Mouse (Mus musculus) kidney, embryonic 14.5 days (tissue): Measurements from ENCODE around the gene Ppp1r1a. TPM values are rescaled to one million over a fixed set of nuclear protein-coding genes. Genes with fewer than 3 reads are reported as not detected.

Experiments
- ATAC-seq: fragments of 200-750 bp; cut with Nextera tagmentation; 2 replicates; pipeline ENCODE4 v1.8.0; 2017; ENCODE audit warnings: moderate number of reproducible peaks, mild to moderate bottlenecking, moderate TSS enrichment, moderate library complexity; ENCODE audit not compliant: low FRiP score, low TSS enrichment
- H3K27ac ChIP-seq: fragments of 300-500 bp; sonication (generic); 2 replicates; pipeline ENCODE4 v1.5.1; 2014; ENCODE audit warnings: low read depth, mild to moderate bottlenecking, low read length, moderate library complexity, mixed read lengths
- H3K27me3 ChIP-seq: fragments of 300-500 bp; sonication (generic); 2 replicates; pipeline ENCODE4 v1.6.1; 2014; ENCODE audit warnings: mild to moderate bottlenecking, low read length; ENCODE audit not compliant: control insufficient read depth, insufficient read depth
- H3K36me3 ChIP-seq: fragments of 300-500 bp; sonication (generic); 2 replicates; pipeline ENCODE4 v1.6.1; 2014; ENCODE audit warnings: low read length, mixed read lengths; ENCODE audit not compliant: control insufficient read depth, insufficient read depth
- H3K4me1 ChIP-seq: fragments of 300-500 bp; sonication (generic); 2 replicates; pipeline ENCODE4 v1.6.1; 2014; ENCODE audit warnings: low read length, mixed read lengths; ENCODE audit not compliant: control insufficient read depth, insufficient read depth
- H3K4me2 ChIP-seq: fragments of 300-500 bp; sonication (generic); replicated peaks from 2 replicates; pipeline ENCODE4 v1.6.1; 2014; ENCODE audit warnings: low read depth, mild to moderate bottlenecking, low read length
- H3K4me3 ChIP-seq: fragments of 300-500 bp; sonication (generic); 2 replicates; pipeline ENCODE4 v1.5.1; 2014; ENCODE audit warnings: mild to moderate bottlenecking, low read length
- H3K9ac ChIP-seq: fragments of 300-500 bp; sonication (generic); 2 replicates; pipeline ENCODE4 v1.6.1; 2014; ENCODE audit warnings: low read depth, mild to moderate bottlenecking, low read length, moderate library complexity
- H3K9me3 ChIP-seq: fragments of 300-500 bp; sonication (generic); 2 replicates; pipeline ENCODE4 v1.6.1; 2016; ENCODE audit warnings: low read length; ENCODE audit not compliant: control insufficient read depth
- WGBS: fragments of 180-500 bp; shearing (Covaris S2); extraction: QIAGEN DNeasy Blood & Tissue Kit; methylation state at CpG from one replicate; pipeline ENCODE4 v1.1.7; 2014; 5-methylcytosine and 5-hydroxymethylcytosine counted together
- polyA plus RNA-seq: library from polyadenylated mRNA; unstranded; fragments of >200 nt; fragmentation: Nextera tagmentation; extraction: Ambion mirVana; gene quantifications from 2 replicates; pipeline ENCODE4 v1.2.1, GENCODE M21; 2014

The Ppp1r1a gene
- polyA plus RNA-seq, 1 experiment from 2014 or later, result 19.2 TPM

- peaks cover 15% of the 10 kb centered on the region for H3K4me1 ChIP-seq
- H3K27ac ChIP-seq, result no peak overlapping the region
- 0 out of 2 replicates have a peak, but pooled peaks cover 11% of the 10 kb centered on the region for H3K27me3 ChIP-seq
- H3K36me3 ChIP-seq, result no peaks in the 10 kb centered on the region
- WGBS, result 19% methylated on average over 2 of the region's 2 CpGs
- 0 out of 2 replicates have a peak, but pooled peaks have one; percentile 8 for ATAC-seq
- no peak overlapping the region for H3K4me2 ChIP-seq
- no peak overlapping the region for H3K9ac ChIP-seq
- no peak overlapping the region for H3K4me3 ChIP-seq
- no peaks in the 10 kb centered on the region for H3K9me3 ChIP-seq
These were observed 1.5 kb upstream of the Ppp1r1a start for GRCm38 (mm10) chr15:103539259-103539658.

GRCm38 (mm10) chr15:103537011-103537821 is 587 bp downstream of the Ppp1r1a start:
- H3K9ac ChIP-seq, result peak overlapping the region; percentile 63
- H3K36me3 ChIP-seq, result no peaks in the 10 kb centered on the region
- H3K27ac ChIP-seq, result no peak overlapping the region
- peak overlapping the region; percentile 71 for H3K4me3 ChIP-seq
- WGBS, result 1% methylated on average over 37 of the region's 37 CpGs
- H3K9me3 ChIP-seq, result no peaks in the 10 kb centered on the region
- peaks cover 11% of the 10 kb centered on the region for H3K4me1 ChIP-seq
- ATAC-seq, result peak; percentile 39
- H3K4me2 ChIP-seq, result peak overlapping the region; percentile 74
- H3K27me3 ChIP-seq, result 0 out of 2 replicates have a peak, but pooled peaks cover 11% of the 10 kb centered on the region

- H3K4me1 ChIP-seq, result peaks cover 11% of the 10 kb centered on the region
- H3K27ac ChIP-seq, result no peak overlapping the region
- 45% methylated on average over 2 of the region's 2 CpGs for WGBS
- ATAC-seq, result no peak
- H3K36me3 ChIP-seq, result no peaks in the 10 kb centered on the region
- H3K4me3 ChIP-seq, result no peak overlapping the region; the same call in 1 of the 2 replicates
- H3K4me2 ChIP-seq, result peak overlapping the region; percentile 74
- no peaks in the 10 kb centered on the region for H3K9me3 ChIP-seq
- no peak overlapping the region for H3K9ac ChIP-seq
- 0 out of 2 replicates have a peak, but pooled peaks cover 11% of the 10 kb centered on the region for H3K27me3 ChIP-seq
These were observed 1.3 kb downstream of the Ppp1r1a start for GRCm38 (mm10) chr15:103536456-103536855.

- peaks cover 11% of the 10 kb centered on the region for H3K4me1 ChIP-seq
- H3K4me2 ChIP-seq, result no peak overlapping the region
- no peaks in the 10 kb centered on the region for H3K36me3 ChIP-seq
- H3K27me3 ChIP-seq, result 0 out of 2 replicates have a peak, but pooled peaks cover 11% of the 10 kb centered on the region
- no peak for ATAC-seq
- H3K9ac ChIP-seq, result no peak overlapping the region
- WGBS, result 73% methylated on average over 1 of the region's 1 CpGs
- no peaks in the 10 kb centered on the region for H3K9me3 ChIP-seq
- H3K4me3 ChIP-seq, result no peak overlapping the region
- no peak overlapping the region for H3K27ac ChIP-seq
These were observed 2.0 kb downstream of the Ppp1r1a start for GRCm38 (mm10) chr15:103535786-103536185.

GRCm38 (mm10) chr15:103535030-103535429 is 2.8 kb downstream of the Ppp1r1a start:
- 0 out of 2 replicates have a peak, but pooled peaks cover 11% of the 10 kb centered on the region for H3K27me3 ChIP-seq
- WGBS, result 86% methylated on average over 2 of the region's 2 CpGs
- no peaks in the 10 kb centered on the region for H3K36me3 ChIP-seq
- H3K4me1 ChIP-seq, result peaks cover 6% of the 10 kb centered on the region; the same call in 1 of the 2 replicates
- H3K9ac ChIP-seq, result no peak overlapping the region
- no peak for ATAC-seq
- no peak overlapping the region for H3K4me2 ChIP-seq
- no peak overlapping the region for H3K27ac ChIP-seq
- no peaks in the 10 kb centered on the region for H3K9me3 ChIP-seq
- no peak overlapping the region for H3K4me3 ChIP-seq

- H3K4me1 ChIP-seq, result peaks cover 9% of the 10 kb centered on the region; the same call in 1 of the 2 replicates
- H3K9ac ChIP-seq, result no peak overlapping the region
- H3K9me3 ChIP-seq, result no peaks in the 10 kb centered on the region
- no peak overlapping the region for H3K27ac ChIP-seq
- H3K27me3 ChIP-seq, result peaks cover 11% of the 10 kb centered on the region; the same call in 1 of the 2 replicates
- H3K4me3 ChIP-seq, result no peak overlapping the region
- no peaks in the 10 kb centered on the region for H3K36me3 ChIP-seq
- no peak overlapping the region for H3K4me2 ChIP-seq
- ATAC-seq, result no peak
- 82% methylated on average over 7 of the region's 7 CpGs for WGBS
These were observed 3.7 kb downstream of the Ppp1r1a start for GRCm38 (mm10) chr15:103534054-103534620.

- Histone ChIP-seq H3K36me3 (no peaks in the 10 kb centered on the region), H3K4me1 (0 out of 2 replicates have a peak, but pooled peaks cover 3% of the 10 kb centered on the region), H3K4me3 (no peak overlapping the region), H3K9ac (no peak overlapping the region), H3K4me2 (no peak overlapping the region), H3K27me3 (no peaks in the 10 kb centered on the region; the same call in 1 of the 2 replicates), H3K27ac (no peak overlapping the region), H3K9me3 (no peaks in the 10 kb centered on the region)
- ATAC-seq, result peak; percentile 74; the same call in 1 of the 2 replicates
- 7% methylated on average over 5 of the region's 5 CpGs for WGBS
These were observed 7.4 kb downstream of the Ppp1r1a start for GRCm38 (mm10) chr15:103530372-103530771.

GRCm38 (mm10) chr15:103523156-103523555 is 14.6 kb downstream of the Ppp1r1a start:
- no peaks in the 10 kb centered on the region for H3K36me3 ChIP-seq
- no peak overlapping the region for H3K4me2 ChIP-seq
- ATAC-seq, result no peak
- WGBS, result 62% methylated on average over 3 of the region's 3 CpGs
- H3K9me3 ChIP-seq, result no peaks in the 10 kb centered on the region
- no peak overlapping the region for H3K9ac ChIP-seq
- no peak overlapping the region for H3K4me3 ChIP-seq
- no peaks in the 10 kb centered on the region for H3K27me3 ChIP-seq
- H3K4me1 ChIP-seq, result no peaks in the 10 kb centered on the region
- H3K27ac ChIP-seq, result no peak overlapping the region
